Mouse (Mus musculus): ENCODE measurements at regions not wholly inside any gene's neighbourhood (a gene's known extent, or its start where the extent isn't known, plus 50 kb on each side); places are given as distances from the start of the nearest gene placed in this dataset.

GRCm38 (mm10) chr13:53598050-53598449 lies 125.2 kb upstream of the Msx2 start:
- Histone ChIP-seq H3K4me1 (replicated peaks; ENCODE audit: control insufficient read depth, insufficient read depth, low read length) (no peaks in the 10 kb centered on the region), H3K27me3 (ENCODE audit: control insufficient read depth, insufficient read depth, low read length) (no peaks in the 10 kb centered on the region), H3K4me3 (ENCODE audit: control insufficient read depth, insufficient read depth, low read length) (no peak overlapping the region), H3K36me3 (ENCODE audit: control insufficient read depth, insufficient read depth, low read length) (no peaks in the 10 kb centered on the region), H3K27ac (ENCODE audit: control insufficient read depth, insufficient read depth, low read length) (no peak overlapping the region)
- TF ChIP-seq CTCF (IDR thresholded peaks at IDR 0.05; ENCODE audit: borderline replicate concordance, control insufficient read depth, extremely low read depth, insufficient read depth, low read length, poor library complexity) = no peak
- TF ChIP-seq POLR2A (IDR thresholded peaks at IDR 0.05; ENCODE audit: control insufficient read depth, extremely low read depth, insufficient read depth, low read length, poor library complexity) = no peak
- DNase-seq = no peak
- WGBS = 93% methylated on average over 10 of the region's 10 CpGs

- H3K27ac ChIP-seq (ENCODE audit: control insufficient read depth, insufficient read depth, low read length) = no peak overlapping the region
- no peak for DNase-seq
- TF ChIP-seq POLR2A (IDR thresholded peaks at IDR 0.05; ENCODE audit: control insufficient read depth, extremely low read depth, insufficient read depth, low read length, poor library complexity) (no peak), CTCF (IDR thresholded peaks at IDR 0.05; ENCODE audit: borderline replicate concordance, control insufficient read depth, extremely low read depth, insufficient read depth, low read length, poor library complexity) (no peak)
- no peak overlapping the region for H3K4me3 ChIP-seq (ENCODE audit: control insufficient read depth, insufficient read depth, low read length)
- H3K36me3 ChIP-seq (ENCODE audit: control insufficient read depth, insufficient read depth, low read length) = no peaks in the 10 kb centered on the region
- 90% methylated on average over 19 of the region's 19 CpGs for WGBS
- no peaks in the 10 kb centered on the region for H3K27me3 ChIP-seq (ENCODE audit: control insufficient read depth, insufficient read depth, low read length)
- no peaks in the 10 kb centered on the region for H3K4me1 ChIP-seq (replicated peaks; ENCODE audit: control insufficient read depth, insufficient read depth, low read length)
Measured at GRCm38 (mm10) chr13:53596871-53597800, 124.3 kb upstream of the Msx2 start.

- Histone ChIP-seq H3K27ac (ENCODE audit: control insufficient read depth, insufficient read depth, low read length) (no peak overlapping the region), H3K36me3 (ENCODE audit: control insufficient read depth, insufficient read depth, low read length) (no peaks in the 10 kb centered on the region), H3K27me3 (ENCODE audit: control insufficient read depth, insufficient read depth, low read length) (no peaks in the 10 kb centered on the region), H3K4me3 (ENCODE audit: control insufficient read depth, insufficient read depth, low read length) (no peak overlapping the region), H3K4me1 (replicated peaks; ENCODE audit: control insufficient read depth, insufficient read depth, low read length) (no peaks in the 10 kb centered on the region)
- WGBS = 18% methylated on average over 5 of the region's 5 CpGs
- no peak for DNase-seq
- no peak for TF ChIP-seq CTCF (IDR thresholded peaks at IDR 0.05; ENCODE audit: borderline replicate concordance, control insufficient read depth, extremely low read depth, insufficient read depth, low read length, poor library complexity)
- TF ChIP-seq POLR2A (IDR thresholded peaks at IDR 0.05; ENCODE audit: control insufficient read depth, extremely low read depth, insufficient read depth, low read length, poor library complexity) = no peak
Measured at GRCm38 (mm10) chr13:53592755-53593154, 119.9 kb upstream of the Msx2 start.

GRCm38 (mm10) chr13:53586771-53587170 lies 113.9 kb upstream of the Msx2 start:
- H3K4me1 ChIP-seq (replicated peaks; ENCODE audit: control insufficient read depth, insufficient read depth, low read length) = no peaks in the 10 kb centered on the region
- TF ChIP-seq CTCF (IDR thresholded peaks at IDR 0.05; ENCODE audit: borderline replicate concordance, control insufficient read depth, extremely low read depth, insufficient read depth, low read length, poor library complexity) = no peak
- TF ChIP-seq POLR2A (IDR thresholded peaks at IDR 0.05; ENCODE audit: control insufficient read depth, extremely low read depth, insufficient read depth, low read length, poor library complexity) = no peak

GRCm38 (mm10) chr13:53584504-53585130 lies 111.7 kb upstream of the Msx2 start:
- no peaks in the 10 kb centered on the region for H3K36me3 ChIP-seq (ENCODE audit: control insufficient read depth, insufficient read depth, low read length)
- TF ChIP-seq CTCF (IDR thresholded peaks at IDR 0.05; ENCODE audit: borderline replicate concordance, control insufficient read depth, extremely low read depth, insufficient read depth, low read length, poor library complexity) = no peak
- no peak for TF ChIP-seq POLR2A (IDR thresholded peaks at IDR 0.05; ENCODE audit: control insufficient read depth, extremely low read depth, insufficient read depth, low read length, poor library complexity)
- no peaks in the 10 kb centered on the region for H3K4me1 ChIP-seq (replicated peaks; ENCODE audit: control insufficient read depth, insufficient read depth, low read length)
- no peak overlapping the region for H3K4me3 ChIP-seq (ENCODE audit: control insufficient read depth, insufficient read depth, low read length)
- 82% methylated on average over 9 of the region's 9 CpGs for WGBS
- no peak for DNase-seq
- no peak overlapping the region for H3K27ac ChIP-seq (ENCODE audit: control insufficient read depth, insufficient read depth, low read length)
- no peaks in the 10 kb centered on the region for H3K27me3 ChIP-seq (ENCODE audit: control insufficient read depth, insufficient read depth, low read length)

More at GRCm38 (mm10) chr13:53586771-53587170, 113.9 kb upstream of the Msx2 start:
- Histone ChIP-seq H3K27ac (ENCODE audit: control insufficient read depth, insufficient read depth, low read length) (no peak overlapping the region), H3K4me3 (ENCODE audit: control insufficient read depth, insufficient read depth, low read length) (no peak overlapping the region), H3K27me3 (ENCODE audit: control insufficient read depth, insufficient read depth, low read length) (no peaks in the 10 kb centered on the region), H3K36me3 (ENCODE audit: control insufficient read depth, insufficient read depth, low read length) (no peaks in the 10 kb centered on the region)
- 75% methylated on average over 4 of the region's 4 CpGs for WGBS
- no peak for DNase-seq

- H3K4me3 ChIP-seq (ENCODE audit: control insufficient read depth, insufficient read depth, low read length) = no peak overlapping the region
- no peaks in the 10 kb centered on the region for H3K36me3 ChIP-seq (ENCODE audit: control insufficient read depth, insufficient read depth, low read length)
- H3K4me1 ChIP-seq (replicated peaks; ENCODE audit: control insufficient read depth, insufficient read depth, low read length) = no peaks in the 10 kb centered on the region
- H3K27me3 ChIP-seq (ENCODE audit: control insufficient read depth, insufficient read depth, low read length) = no peaks in the 10 kb centered on the region
- H3K27ac ChIP-seq (ENCODE audit: control insufficient read depth, insufficient read depth, low read length) = no peak overlapping the region
- DNase-seq = no peak
- 81% methylated on average over 18 of the region's 18 CpGs for WGBS
- TF ChIP-seq CTCF (IDR thresholded peaks at IDR 0.05; ENCODE audit: borderline replicate concordance, control insufficient read depth, extremely low read depth, insufficient read depth, low read length, poor library complexity) (no peak), POLR2A (IDR thresholded peaks at IDR 0.05; ENCODE audit: control insufficient read depth, extremely low read depth, insufficient read depth, low read length, poor library complexity) (no peak)
Measured at GRCm38 (mm10) chr13:53553876-53554577, 81.2 kb upstream of the Msx2 start.

Data from thymus, adult 2 months (tissue).